Mouse (Mus musculus): ENCODE data around the gene Samd4. TPM values are rescaled to one million over a fixed set of nuclear protein-coding genes. Genes with fewer than 3 reads are reported as not detected.
A peak's percentile ranks its signal among the peaks of the same experiment; 100 is the strongest.

The Samd4 gene
- polyA plus RNA-seq, 1 experiment, result 28.6 TPM

GRCm38 (mm10) chr14:47074045-47074666 is 191.5 kb downstream of the Samd4 start:
- DNase-seq (ENCODE audit: low spot score), result no peak

GRCm38 (mm10) chr14:47075010-47075677 is 192.5 kb downstream of the Samd4 start:
- DNase-seq (ENCODE audit: low spot score), result no peak

DNA sequence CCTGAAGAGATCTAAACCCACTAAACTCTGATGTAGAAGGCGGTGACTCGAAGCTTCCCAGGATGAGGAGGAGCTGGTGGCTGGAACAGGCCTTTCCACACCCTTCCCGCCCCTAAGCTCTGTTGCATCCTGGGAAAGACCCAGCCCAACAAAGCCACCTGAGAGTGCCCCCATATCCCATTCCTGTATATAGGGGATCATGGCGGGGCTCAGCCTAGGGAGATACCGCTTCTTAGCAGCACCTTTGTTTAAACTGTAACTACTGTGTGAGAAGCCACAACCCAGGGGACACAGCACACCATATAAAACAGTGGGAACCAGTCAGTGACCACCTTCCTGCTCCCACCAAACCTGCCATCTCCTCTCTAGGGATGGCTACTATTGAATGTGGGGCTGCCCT is 193.2 kb downstream of the Samd4 start:
- no peak for DNase-seq (ENCODE audit: low spot score)

- DNase-seq (ENCODE audit: low spot score), result no peak
Observed at GRCm38 (mm10) chr14:47076956-47077575, 194.4 kb downstream of the Samd4 start.

DNA sequence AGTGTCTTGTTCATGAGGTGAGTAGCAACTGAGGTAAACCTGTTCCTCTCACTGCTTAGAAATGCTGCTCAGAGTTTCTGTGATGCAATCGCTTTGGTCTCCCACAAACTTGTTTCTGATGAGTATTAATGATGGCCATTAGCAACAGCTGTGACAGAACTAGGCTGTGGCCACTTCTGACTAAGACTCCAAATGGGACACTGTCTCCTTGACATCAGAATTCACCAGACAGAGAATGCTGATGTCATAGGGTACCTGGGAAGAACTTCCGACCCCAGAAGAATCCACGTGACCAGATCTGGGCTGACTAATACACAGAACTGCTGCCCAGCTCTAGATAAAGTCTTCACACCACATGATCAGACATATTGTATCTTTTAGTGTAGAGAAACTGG is 194.9 kb downstream of the Samd4 start:
- no peak for DNase-seq (ENCODE audit: low spot score)

GRCm38 (mm10) chr14:47079911-47080310 is 197.3 kb downstream of the Samd4 start:
- DNase-seq (ENCODE audit: low spot score), result no peak

- no peak for DNase-seq (ENCODE audit: low spot score)
Observed at GRCm38 (mm10) chr14:47083311-47083710, 200.7 kb downstream of the Samd4 start.

DNA sequence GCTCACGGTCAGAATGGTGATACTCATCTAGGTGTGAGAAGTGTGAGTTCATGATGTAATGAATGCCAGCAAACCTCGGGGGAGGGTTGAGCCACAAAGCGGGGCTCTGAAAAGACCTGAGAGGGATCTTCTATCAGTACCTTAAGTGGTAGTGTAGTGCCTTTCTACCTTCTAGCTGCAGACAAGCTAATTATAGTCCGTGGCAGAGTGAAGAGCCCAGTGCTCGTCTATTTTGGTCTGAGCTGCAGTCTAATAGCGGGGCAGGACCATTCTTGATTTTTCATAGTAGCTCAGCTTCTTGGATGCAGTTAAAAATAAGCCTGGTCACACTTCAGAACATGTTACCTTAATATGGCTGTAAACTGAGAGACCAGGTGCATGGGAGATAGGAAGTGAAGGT is 201.2 kb downstream of the Samd4 start:
- DNase-seq (ENCODE audit: low spot score), result no peak

GRCm38 (mm10) chr14:47084686-47085085 is 202.0 kb downstream of the Samd4 start:
- no peak for DNase-seq (ENCODE audit: low spot score)

DNA sequence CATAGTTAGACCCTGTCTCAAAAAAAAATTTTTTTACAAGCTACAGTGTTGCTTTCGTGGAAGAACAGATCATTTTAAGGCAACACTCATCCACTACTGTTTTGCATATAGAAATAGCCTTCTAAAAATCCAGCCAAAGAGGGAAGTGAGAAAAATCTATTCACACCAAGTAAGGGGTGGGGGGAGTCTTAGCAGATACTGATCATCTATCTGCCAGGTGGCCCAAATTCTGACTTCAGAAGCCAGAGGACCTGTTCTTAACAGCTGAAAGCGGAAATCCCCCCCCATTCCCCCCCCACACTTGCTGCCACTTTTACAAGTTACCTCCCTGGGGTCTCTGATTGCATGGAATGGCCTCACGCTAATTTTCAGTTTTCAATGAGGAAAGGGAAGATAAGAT is 203.5 kb downstream of the Samd4 start:
- no peak for DNase-seq (ENCODE audit: low spot score)

- peak; percentile 60 for DNase-seq (ENCODE audit: low spot score)
Observed at GRCm38 (mm10) chr14:47086743-47087142, 204.1 kb downstream of the Samd4 start.

- peak; percentile 41 for DNase-seq (ENCODE audit: low spot score)
Observed at GRCm38 (mm10) chr14:47087182-47087581, 204.5 kb downstream of the Samd4 start.

DNA sequence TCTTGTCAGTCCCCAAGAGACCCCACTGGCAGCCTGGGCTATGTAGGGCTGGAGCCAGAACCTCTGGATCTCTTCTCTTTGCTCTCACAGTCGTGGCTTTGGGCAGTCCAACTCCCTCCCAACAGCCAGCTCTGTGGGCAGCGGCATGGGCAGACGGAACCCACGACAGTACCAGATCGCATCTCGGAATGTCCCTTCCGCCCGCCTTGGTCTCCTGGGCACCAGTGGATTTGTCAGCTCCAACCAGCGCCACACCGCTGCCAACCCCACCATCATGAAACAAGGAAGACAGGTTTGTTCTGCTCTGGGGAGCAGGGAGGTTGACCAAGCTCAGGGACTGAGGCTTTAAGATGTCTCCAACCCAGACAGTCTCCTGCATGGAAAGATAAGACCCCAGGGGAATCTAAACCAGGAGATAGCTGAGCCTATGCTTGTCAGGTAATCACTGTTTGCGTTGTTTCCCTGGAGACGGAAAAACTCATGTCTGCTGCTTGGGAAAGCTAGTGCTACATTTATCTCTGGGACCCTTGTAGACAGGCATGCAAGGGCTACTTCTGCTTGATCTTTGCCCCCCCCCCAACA is 205.1 kb downstream of the Samd4 start:
- no peak for DNase-seq (ENCODE audit: low spot score)

GRCm38 (mm10) chr14:47088339-47088738 is 205.7 kb downstream of the Samd4 start:
- DNase-seq (ENCODE audit: low spot score), result no peak

GRCm38 (mm10) chr14:47089153-47089552 is 206.5 kb downstream of the Samd4 start:
- DNase-seq (ENCODE audit: low spot score), result no peak

- no peak for DNase-seq (ENCODE audit: low spot score)
Observed at GRCm38 (mm10) chr14:47091908-47092307, 209.3 kb downstream of the Samd4 start.

GRCm38 (mm10) chr14:47093355-47093792 is 210.7 kb downstream of the Samd4 start:
- no peak for DNase-seq (ENCODE audit: low spot score)

DNA sequence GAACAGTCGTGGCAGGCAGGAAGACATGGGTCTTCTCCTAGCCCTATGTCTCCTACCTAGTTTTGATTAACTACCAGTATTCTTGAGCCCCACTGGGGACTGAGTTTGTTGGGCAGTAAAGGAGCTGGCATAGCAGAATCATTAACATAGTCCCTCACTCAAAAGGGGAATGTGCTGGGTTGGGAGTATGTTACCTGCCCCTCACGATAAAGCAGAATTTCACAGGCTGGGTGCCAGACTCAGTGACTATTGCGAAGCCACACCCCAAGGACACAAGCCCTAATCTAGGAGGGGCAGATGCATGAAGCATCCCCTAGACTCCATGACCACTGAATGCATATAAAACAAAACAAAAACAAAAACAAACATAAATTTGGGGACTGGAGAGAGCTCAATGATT is 212.4 kb downstream of the Samd4 start:
- DNase-seq (ENCODE audit: low spot score), result no peak

DNA sequence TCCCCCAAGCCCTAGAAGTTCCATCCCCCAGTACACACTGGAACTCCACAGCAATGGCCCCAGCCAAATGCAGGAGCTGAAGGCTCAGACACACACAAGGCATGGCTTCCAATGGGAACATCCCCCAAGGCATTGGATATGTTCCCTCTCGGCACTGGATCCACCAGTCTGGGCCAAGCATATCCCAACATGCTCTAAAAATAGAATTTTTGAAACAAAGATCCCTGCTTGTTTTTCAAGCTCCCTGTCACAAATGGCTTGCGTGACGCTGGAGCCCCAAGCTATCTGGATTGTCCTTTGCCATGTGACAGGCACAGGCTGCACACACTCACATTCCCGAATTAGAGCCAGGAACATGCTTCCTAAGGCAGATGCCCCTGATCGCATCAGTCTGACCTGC is 213.7 kb downstream of the Samd4 start:
- DNase-seq (ENCODE audit: low spot score), result no peak

DNA sequence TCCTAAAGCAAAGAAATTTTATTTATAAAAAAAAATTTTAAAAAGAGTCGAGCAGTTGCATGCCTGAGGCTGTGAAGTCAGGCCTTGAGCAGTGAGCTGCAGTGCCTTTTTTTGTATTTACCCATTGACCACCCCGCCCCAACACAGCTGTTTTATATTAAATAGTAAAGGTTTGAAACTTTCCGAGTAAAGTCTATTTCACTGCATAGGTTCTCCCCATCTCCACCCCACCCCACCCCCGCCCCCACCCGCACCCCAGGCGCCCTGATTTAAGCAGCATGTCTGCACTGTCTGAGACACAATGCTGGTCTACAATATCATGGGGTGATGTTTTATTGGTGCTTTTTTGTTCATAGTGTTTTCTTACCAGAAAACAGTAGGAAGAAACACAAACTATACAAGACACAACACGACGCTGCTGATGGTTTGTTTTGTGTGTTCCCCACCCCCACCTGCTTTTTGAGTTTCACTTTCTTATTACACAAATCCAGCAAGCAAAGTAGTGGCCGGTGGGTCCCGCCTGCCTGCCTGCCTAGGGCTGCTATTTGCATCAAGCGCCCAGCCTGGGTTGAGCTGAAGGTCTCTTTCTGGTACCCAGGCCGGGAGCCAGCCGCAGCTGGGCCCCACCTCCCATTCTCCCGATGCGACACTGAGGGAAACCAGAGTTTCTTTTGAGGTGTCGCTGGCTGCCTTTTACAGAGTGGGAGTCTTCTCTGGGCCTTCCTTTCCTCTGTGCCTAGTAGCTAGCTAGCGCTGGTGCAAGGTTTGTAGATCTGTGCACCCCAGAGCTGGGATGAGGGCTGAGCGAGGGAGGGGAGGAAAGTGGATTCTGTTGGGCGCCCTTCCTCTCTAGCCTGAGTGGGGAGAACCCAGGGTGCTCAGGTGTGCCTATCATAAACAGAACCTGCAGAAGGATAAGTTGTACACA is 221.9 kb downstream of the Samd4 start:
- no peak for DNase-seq (ENCODE audit: low spot score)

- DNase-seq (ENCODE audit: low spot score), result no peak
Observed at GRCm38 (mm10) chr14:47105174-47105557, 222.5 kb downstream of the Samd4 start.

GRCm38 (mm10) chr14:47105755-47106154 is 223.1 kb downstream of the Samd4 start:
- no peak for DNase-seq (ENCODE audit: low spot score)

Data from urinary bladder, adult 2 months (tissue).